Mouse (Mus musculus) olfactory bulb, adult 2 months (tissue): ENCODE results near the gene Ace3.

ENCODE experiments used
- CTCF ChIP-seq: fragments of 200-500 bp; IDR thresholded peaks from 2 replicates; pipeline ENCODE4 v1.5.1; 2012; ENCODE audit warnings: low read depth, mild to moderate bottlenecking, low read length, moderate library complexity; ENCODE audit not compliant: insufficient read depth
- POLR2A ChIP-seq: fragments of 200-500 bp; IDR thresholded peaks from 2 replicates; pipeline ENCODE4 v1.6.1; 2012; ENCODE audit warnings: mild to moderate bottlenecking, low read depth, low read length, moderate library complexity; ENCODE audit not compliant: insufficient read depth

DNA sequence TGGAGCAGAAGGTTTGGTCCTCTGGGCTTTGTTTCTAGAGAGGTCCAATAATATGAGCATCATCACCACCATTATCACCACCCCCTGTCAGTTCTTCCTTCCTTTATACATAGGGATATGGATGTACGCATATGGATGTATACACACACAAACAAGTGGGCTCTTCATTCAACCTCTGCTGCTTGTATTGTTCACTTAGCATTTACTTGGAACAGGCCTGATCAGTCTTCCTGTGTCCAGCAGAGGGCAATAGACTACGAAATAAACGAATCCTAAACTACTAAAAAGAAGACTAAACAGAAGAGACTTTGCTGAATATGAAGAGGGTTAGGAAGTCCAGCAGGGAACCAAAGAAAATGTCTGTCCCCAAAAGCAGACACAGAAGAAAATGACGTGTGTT, 7.2 kb downstream of the Ace3 start:
- no peak for TF ChIP-seq POLR2A
- no peak for TF ChIP-seq CTCF
